Mouse (Mus musculus): ENCODE measurements at regions not wholly inside any gene's neighbourhood (a gene's known extent, or its start where the extent isn't known, plus 50 kb on each side); places are given as distances from the start of the nearest gene placed in this dataset.

DNA sequence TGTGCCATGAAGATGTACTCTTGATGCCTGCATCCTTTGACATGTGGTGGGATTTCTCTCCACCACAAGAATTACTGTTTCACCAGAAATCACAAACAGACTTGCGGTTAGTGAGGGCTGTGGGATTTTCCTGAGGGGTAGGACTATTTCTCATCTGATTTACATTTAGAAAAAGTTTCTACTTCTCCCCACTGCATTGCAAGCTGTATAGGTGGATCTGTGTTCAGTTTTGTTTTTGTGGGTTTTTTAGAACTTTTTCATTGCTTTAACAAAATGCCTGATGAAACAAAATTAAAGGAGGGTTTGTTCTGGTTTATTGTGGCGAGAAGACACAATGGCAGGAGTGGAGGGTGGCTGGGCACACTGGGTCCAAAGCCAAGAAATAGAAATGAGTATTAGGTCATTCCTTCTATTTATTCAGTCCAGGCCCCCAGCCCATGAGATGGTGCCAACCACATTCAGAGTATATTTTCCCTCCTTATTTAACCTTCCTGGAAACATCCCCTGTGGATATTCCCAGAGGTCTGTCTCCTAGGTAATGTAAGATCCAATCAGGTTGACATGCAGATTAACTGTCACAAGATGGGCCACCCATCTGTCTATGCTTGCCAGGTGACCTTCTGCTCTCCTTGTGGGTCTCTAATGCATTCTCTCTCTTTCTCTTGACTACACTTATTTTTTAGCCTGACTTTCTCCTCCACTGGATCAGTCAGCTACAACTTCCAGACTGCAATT lies 96.3 kb upstream of the Spaca1 start:
- TF ChIP-seq CTCF (IDR thresholded peaks at IDR 0.05; ENCODE audit: low read depth, low read length) (no peak), POLR2A (IDR thresholded peaks at IDR 0.05; ENCODE audit: insufficient read depth, low read length) (no peak)
